Mouse (Mus musculus): ENCODE results near the gene Xpr1. TPM values are rescaled to one million over a fixed set of nuclear protein-coding genes. Genes with fewer than 3 reads are reported as not detected.
A peak's percentile ranks its signal among the peaks of the same experiment; 100 is the strongest.

Gene Xpr1
- total and polyA plus RNA-seq, 3 experiments = 11.5 to 176 (median 43.4) TPM

- TF ChIP-seq CTCF (IDR thresholded peaks at IDR 0.05; ENCODE audit: low read depth, low read length) (no peak), POLR2AphosphoS5 (IDR thresholded peaks at IDR 0.05; ENCODE audit: insufficient replicate concordance, low read depth, low read length) (no peak), GATA1 (IDR thresholded peaks at IDR 0.05; ENCODE audit: borderline replicate concordance, low read length) (no peak), TAL1 (conservative IDR thresholded peaks at IDR 0.05; ENCODE audit: low read depth, low read length) (no peak), GATA2 (IDR thresholded peaks at IDR 0.05; ENCODE audit: borderline replicate concordance, low read depth, low read length) (no peak)
- Histone ChIP-seq H3K4me3 (ENCODE audit: low read depth, low read length) (peak overlapping the region; percentile 63), H3K36me3 (replicated peaks) (peaks cover 6% of the 10 kb centered on the region), H3K9me3 (replicated peaks) (no peaks in the 10 kb centered on the region), H3K27me3 (ENCODE audit: insufficient read depth, low read length) (no peaks in the 10 kb centered on the region), H3K4me1 (ENCODE audit: insufficient read depth, low read depth, low read length) (peaks cover 43% of the 10 kb centered on the region)
- DNase-seq (ENCODE audit: low spot score) (no peak), ATAC-seq (ENCODE audit: extremely low read depth, insufficient number of reproducible peaks, low FRiP score, poor library complexity, severe bottlenecking) (no peak)
These were observed 1.8 kb downstream of the Xpr1 start for GRCm38 (mm10) chr1:155415421-155415820.

GRCm38 (mm10) chr1:155412705-155413104, 4.5 kb downstream of the Xpr1 start:
- H3K36me3 ChIP-seq (replicated peaks) = peaks cover 14% of the 10 kb centered on the region
- H3K4me3 ChIP-seq (ENCODE audit: low read depth, low read length) = no peak overlapping the region
- no peaks in the 10 kb centered on the region for H3K27me3 ChIP-seq (ENCODE audit: insufficient read depth, low read length)
- no peaks in the 10 kb centered on the region for H3K9me3 ChIP-seq (replicated peaks)
- H3K4me1 ChIP-seq (ENCODE audit: insufficient read depth, low read depth, low read length) = peaks cover 58% of the 10 kb centered on the region
- ATAC-seq (ENCODE audit: extremely low read depth, insufficient number of reproducible peaks, low FRiP score, poor library complexity, severe bottlenecking) (no peak), DNase-seq (ENCODE audit: low spot score) (no peak)
- TF ChIP-seq GATA1 (IDR thresholded peaks at IDR 0.05; ENCODE audit: borderline replicate concordance, low read length) (no peak), CTCF (IDR thresholded peaks at IDR 0.05; ENCODE audit: low read depth, low read length) (no peak), POLR2AphosphoS5 (IDR thresholded peaks at IDR 0.05; ENCODE audit: insufficient replicate concordance, low read depth, low read length) (no peak)

GRCm38 (mm10) chr1:155408577-155408966, 8.6 kb downstream of the Xpr1 start:
- Histone ChIP-seq H3K27me3 (ENCODE audit: insufficient read depth, low read length) (no peaks in the 10 kb centered on the region), H3K9me3 (replicated peaks) (peaks cover 3% of the 10 kb centered on the region; the same call in 1 of the 2 replicates), H3K36me3 (replicated peaks) (peaks cover 32% of the 10 kb centered on the region), H3K4me3 (ENCODE audit: low read depth, low read length) (no peak overlapping the region; the same call in 1 of the 2 replicates), H3K4me1 (ENCODE audit: insufficient read depth, low read depth, low read length) (peaks cover 69% of the 10 kb centered on the region)
- no peak for DNase-seq (ENCODE audit: low spot score)
- ATAC-seq (ENCODE audit: extremely low read depth, insufficient number of reproducible peaks, low FRiP score, poor library complexity, severe bottlenecking) = no peak
- TF ChIP-seq GATA1 (IDR thresholded peaks at IDR 0.05; ENCODE audit: borderline replicate concordance, low read length) = no peak
- no peak for TF ChIP-seq CTCF (IDR thresholded peaks at IDR 0.05; ENCODE audit: low read depth, low read length)
- no peak for TF ChIP-seq GATA2 (IDR thresholded peaks at IDR 0.05; ENCODE audit: borderline replicate concordance, low read depth, low read length)
- TF ChIP-seq POLR2AphosphoS5 (IDR thresholded peaks at IDR 0.05; ENCODE audit: insufficient replicate concordance, low read depth, low read length) = no peak
- no peak for TF ChIP-seq TAL1 (conservative IDR thresholded peaks at IDR 0.05; ENCODE audit: low read depth, low read length)

GRCm38 (mm10) chr1:155407697-155408576, 9.3 kb downstream of the Xpr1 start:
- Histone ChIP-seq H3K4me1 (ENCODE audit: insufficient read depth, low read depth, low read length) (peaks cover 66% of the 10 kb centered on the region), H3K9me3 (replicated peaks) (peaks cover 3% of the 10 kb centered on the region; the same call in 1 of the 2 replicates), H3K4me3 (ENCODE audit: low read depth, low read length) (no peak overlapping the region; the same call in 1 of the 2 replicates), H3K27me3 (ENCODE audit: insufficient read depth, low read length) (no peaks in the 10 kb centered on the region), H3K36me3 (replicated peaks) (peaks cover 32% of the 10 kb centered on the region)
- ATAC-seq (ENCODE audit: extremely low read depth, insufficient number of reproducible peaks, low FRiP score, poor library complexity, severe bottlenecking) (peak; percentile 78), DNase-seq (ENCODE audit: low spot score) (no peak)
- TF ChIP-seq GATA2 (IDR thresholded peaks at IDR 0.05; ENCODE audit: borderline replicate concordance, low read depth, low read length) = no peak
- peak; percentile 39 for TF ChIP-seq TAL1 (conservative IDR thresholded peaks at IDR 0.05; ENCODE audit: low read depth, low read length)

- Histone ChIP-seq H3K4me3 (ENCODE audit: low read depth, low read length) (no peak overlapping the region), H3K27me3 (ENCODE audit: insufficient read depth, low read length) (no peaks in the 10 kb centered on the region), H3K36me3 (replicated peaks) (peaks cover 21% of the 10 kb centered on the region), H3K4me1 (ENCODE audit: insufficient read depth, low read depth, low read length) (peaks cover 52% of the 10 kb centered on the region), H3K9me3 (replicated peaks) (no peaks in the 10 kb centered on the region)
- no peak; the same call in 1 of the 2 replicates for ATAC-seq (ENCODE audit: extremely low read depth, insufficient number of reproducible peaks, low FRiP score, poor library complexity, severe bottlenecking)
- DNase-seq (ENCODE audit: low spot score) = no peak
- no peak for TF ChIP-seq TAL1 (conservative IDR thresholded peaks at IDR 0.05; ENCODE audit: low read depth, low read length)
- TF ChIP-seq CTCF (IDR thresholded peaks at IDR 0.05; ENCODE audit: low read depth, low read length) = no peak
- TF ChIP-seq POLR2AphosphoS5 (IDR thresholded peaks at IDR 0.05; ENCODE audit: insufficient replicate concordance, low read depth, low read length) = no peak
- TF ChIP-seq GATA1 (IDR thresholded peaks at IDR 0.05; ENCODE audit: borderline replicate concordance, low read length) = no peak
- no peak for TF ChIP-seq GATA2 (IDR thresholded peaks at IDR 0.05; ENCODE audit: borderline replicate concordance, low read depth, low read length)
These were observed 17.2 kb downstream of the Xpr1 start for GRCm38 (mm10) chr1:155400056-155400455.

GRCm38 (mm10) chr1:155394829-155395228, 22.4 kb downstream of the Xpr1 start:
- H3K4me1 ChIP-seq (ENCODE audit: insufficient read depth, low read depth, low read length) = peaks cover 71% of the 10 kb centered on the region
- DNase-seq (ENCODE audit: low spot score) (no peak), ATAC-seq (ENCODE audit: extremely low read depth, insufficient number of reproducible peaks, low FRiP score, poor library complexity, severe bottlenecking) (no peak)

More at GRCm38 (mm10) chr1:155394829-155395228, 22.4 kb downstream of the Xpr1 start:
- Histone ChIP-seq H3K36me3 (replicated peaks) (peaks cover 29% of the 10 kb centered on the region), H3K27me3 (ENCODE audit: insufficient read depth, low read length) (no peaks in the 10 kb centered on the region), H3K9me3 (replicated peaks) (no peaks in the 10 kb centered on the region), H3K4me3 (ENCODE audit: low read depth, low read length) (no peak overlapping the region)
- TF ChIP-seq POLR2AphosphoS5 (IDR thresholded peaks at IDR 0.05; ENCODE audit: insufficient replicate concordance, low read depth, low read length) = no peak
- TF ChIP-seq GATA1 (IDR thresholded peaks at IDR 0.05; ENCODE audit: borderline replicate concordance, low read length) = no peak
- TF ChIP-seq CTCF (IDR thresholded peaks at IDR 0.05; ENCODE audit: low read depth, low read length) = no peak
- no peak for TF ChIP-seq TAL1 (conservative IDR thresholded peaks at IDR 0.05; ENCODE audit: low read depth, low read length)
- TF ChIP-seq GATA2 (IDR thresholded peaks at IDR 0.05; ENCODE audit: borderline replicate concordance, low read depth, low read length) = no peak
